Mouse (Mus musculus) monocyte, adult 2 months (primary cell): Measurements from ENCODE around the gene Ostc.

Source experiments
- DNase-seq, 2 experiments: peaks; one replicate each; pipeline ENCODE4 v3.0.0; 2022; ENCODE audit warnings: low spot score in 2 of 2, low read depth in 1 of 2

Ostc gene

DNA sequence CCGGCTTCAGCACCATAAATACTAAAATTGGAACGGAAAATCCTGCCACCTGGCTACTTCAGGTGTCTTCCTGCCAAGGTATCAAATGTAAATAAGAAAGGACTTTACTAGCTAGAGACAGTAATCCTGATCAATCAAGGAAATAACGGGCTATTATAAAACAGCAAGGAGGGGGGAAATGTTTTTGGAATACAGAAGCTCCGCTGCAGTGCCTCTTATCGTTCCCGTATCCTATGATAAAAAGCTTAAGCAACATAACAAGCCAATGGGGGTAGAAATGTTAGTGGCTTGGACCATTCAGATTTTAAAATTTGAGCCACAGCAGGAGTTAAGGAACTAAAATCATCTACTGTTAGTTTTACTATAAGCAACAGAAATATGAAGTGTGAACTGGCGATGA, 859 bp upstream of the Ostc start:
- no peak for DNase-seq

- no peak for DNase-seq
Observed at GRCm38 (mm10) chr3:130708529-130708928, 715 bp downstream of the Ostc start.

- DNase-seq = no peak
Observed at GRCm38 (mm10) chr3:130702289-130702688, 7.0 kb downstream of the Ostc start.

- no peak for DNase-seq
Observed at GRCm38 (mm10) chr3:130697622-130698021, 11.6 kb downstream of the Ostc start.

DNA sequence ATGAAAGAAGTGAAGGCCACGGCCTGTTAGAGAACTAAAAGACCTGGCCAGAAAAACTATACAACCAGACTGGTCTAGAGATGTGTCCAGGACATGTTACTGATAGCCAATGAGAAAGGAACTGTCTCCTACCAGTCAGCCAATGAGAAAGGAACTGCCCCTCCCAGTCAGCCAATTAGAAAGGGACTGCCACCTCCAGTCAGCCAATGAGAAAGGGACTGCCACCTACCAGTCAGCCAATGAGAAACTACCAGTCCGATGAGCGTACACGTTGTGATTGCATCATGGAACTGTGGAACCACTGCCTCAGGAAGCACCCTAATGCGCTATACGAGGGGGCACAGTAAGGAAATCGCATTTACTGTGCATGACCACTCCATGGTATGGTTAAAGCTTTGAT, 14.5 kb downstream of the Ostc start:
- DNase-seq = no peak

DNA sequence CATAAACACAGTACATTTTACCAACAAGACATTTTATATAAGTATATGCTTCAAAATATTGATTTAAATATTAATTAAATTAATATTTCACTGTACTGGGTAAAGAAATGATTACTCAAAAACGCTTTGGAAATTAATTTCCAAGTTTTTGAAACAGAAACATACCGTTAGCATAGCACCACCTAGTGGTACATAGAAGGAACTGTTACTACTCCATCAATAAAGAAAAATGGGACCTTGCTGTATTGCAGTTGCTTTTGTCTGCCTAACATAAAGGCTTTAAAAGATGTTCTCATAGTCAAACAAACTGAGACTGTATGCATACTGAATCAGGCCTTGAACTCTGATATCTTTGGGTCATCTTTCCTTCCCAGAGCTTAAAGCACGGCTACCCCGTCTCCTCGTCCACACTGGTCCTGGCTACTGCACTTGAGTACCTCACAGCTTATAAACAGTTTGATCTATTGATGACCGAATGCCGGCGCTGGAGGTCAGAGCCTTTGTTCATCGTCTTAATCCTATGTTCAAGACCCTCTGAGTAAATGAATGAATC, 15.1 kb downstream of the Ostc start:
- no peak for DNase-seq

DNA sequence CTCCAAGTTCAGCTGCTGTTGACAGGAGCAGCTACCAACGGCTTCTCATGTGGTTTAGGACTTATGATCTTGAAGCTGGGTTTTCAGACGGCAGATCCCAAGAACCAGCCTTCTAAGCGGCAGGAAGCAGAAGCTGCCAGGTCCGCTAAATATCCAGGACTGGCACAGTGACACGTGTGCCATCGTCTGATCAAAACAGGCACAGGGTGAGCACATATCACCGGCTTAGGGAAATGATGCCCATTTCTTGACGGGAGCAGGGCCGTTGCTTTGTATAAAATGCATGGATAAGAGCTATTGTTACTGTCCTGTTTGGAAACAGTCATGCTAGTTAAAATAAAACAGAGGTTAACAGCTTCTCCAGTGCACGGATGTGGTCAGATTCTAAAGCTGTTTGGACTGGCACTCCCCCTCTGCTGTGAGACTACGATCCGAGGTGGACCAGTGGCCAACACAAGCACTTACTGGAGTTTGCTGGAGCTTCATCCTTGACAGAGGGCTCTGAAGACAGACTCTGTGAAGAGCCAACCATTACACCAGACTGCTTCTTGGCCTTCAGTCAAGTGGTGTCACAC, 17.6 kb downstream of the Ostc start:
- DNase-seq = no peak

- no peak for DNase-seq
Observed at GRCm38 (mm10) chr3:130690834-130691595, 18.2 kb downstream of the Ostc start.

GRCm38 (mm10) chr3:130689630-130690029, 19.6 kb downstream of the Ostc start:
- DNase-seq = peak in 1 of 2 experiments; percentile 16

DNA sequence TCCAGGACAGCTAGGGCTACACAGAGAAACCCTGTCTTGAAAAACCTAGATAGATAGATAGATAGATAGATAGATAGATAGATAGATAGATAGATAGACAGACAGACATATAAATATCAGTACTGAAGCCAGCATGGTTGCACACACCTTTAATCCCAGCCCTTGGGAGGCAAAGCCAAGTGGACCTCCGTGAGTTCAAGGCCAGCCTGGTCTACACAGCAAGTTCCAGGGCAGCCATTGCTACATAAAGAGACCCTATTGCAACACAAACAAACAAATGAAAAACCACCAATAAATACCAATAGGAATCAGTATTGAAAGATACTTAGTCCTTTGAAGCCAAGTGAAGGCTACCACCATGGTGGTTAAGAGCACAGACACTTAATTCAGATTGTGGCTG, 22.2 kb downstream of the Ostc start:
- DNase-seq = no peak

GRCm38 (mm10) chr3:130685014-130685366, 24.3 kb downstream of the Ostc start:
- DNase-seq = no peak

DNA sequence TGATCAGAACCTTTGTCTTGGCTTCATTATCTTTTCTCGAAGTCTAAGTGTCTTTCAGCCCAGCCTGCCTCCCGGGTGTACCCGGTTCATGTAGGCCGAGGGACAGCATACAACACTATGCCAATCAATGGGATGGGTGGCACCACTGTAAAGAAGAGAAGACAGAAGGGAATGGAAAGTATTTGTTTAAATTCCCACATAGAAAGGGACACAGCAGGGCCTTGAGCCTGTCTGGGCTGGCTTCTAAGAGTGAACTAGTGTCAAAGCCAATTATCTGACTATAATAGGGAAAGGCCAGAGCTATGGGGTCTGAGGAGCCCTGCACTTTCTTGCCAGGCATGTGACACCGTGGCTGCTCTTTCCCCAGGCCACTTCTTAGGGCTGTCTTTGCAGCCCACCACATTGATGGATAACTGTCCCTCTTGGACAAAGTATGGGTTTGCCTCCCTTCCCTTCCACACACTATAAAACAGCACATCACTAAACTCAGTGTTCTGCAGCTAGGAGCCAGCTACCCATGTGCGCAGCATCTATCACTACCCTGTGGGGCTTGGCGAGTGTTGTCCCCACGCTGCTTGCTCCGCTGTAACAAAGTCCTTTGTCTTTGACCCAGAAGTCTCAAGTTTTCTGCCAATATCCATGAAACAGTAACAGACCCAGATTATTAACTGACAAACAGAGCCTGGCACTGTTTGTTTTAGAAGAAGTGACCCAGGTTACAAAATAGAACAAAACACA, 24.8 kb downstream of the Ostc start:
- no peak for DNase-seq

DNA sequence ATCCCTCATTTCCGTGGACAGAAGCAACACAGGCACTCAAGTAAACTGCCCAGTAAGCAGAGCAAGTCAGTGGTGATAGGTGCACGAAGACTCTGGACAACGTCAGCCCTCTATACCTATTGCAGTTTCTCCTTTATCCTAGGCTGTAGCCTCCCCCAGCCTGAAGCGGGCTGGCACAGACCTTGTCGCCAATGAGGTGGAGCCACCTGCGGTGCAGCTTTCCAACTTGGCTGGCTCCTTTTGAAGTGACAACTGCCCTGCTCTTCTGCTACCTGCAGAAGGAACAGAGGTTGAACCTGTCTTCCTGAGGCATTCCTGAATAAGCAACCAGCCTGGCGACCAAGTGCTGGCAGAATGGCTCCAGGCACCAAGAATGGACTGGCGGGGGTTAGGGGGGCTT, 25.4 kb downstream of the Ostc start:
- no peak for DNase-seq

DNA sequence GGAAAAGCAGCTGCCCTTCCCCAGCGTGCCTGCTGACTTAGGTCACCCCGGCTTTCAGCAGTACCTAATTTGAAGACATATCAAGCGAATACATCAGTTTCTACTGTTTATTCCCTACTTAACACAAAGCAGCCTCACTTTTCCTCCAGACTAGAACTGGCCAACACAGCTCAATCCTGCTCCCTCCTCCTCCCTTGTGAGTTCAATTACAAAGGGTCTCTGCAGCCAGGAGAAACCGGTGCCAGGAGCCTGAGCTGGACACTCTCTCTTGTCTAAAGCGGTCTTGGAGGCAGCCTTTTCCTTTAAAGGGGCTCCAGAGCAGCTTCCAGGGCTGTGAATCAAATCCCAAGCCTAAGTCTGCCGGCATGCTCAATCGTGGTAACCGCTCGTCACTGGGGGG, 27.1 kb downstream of the Ostc start:
- no peak for DNase-seq

DNA sequence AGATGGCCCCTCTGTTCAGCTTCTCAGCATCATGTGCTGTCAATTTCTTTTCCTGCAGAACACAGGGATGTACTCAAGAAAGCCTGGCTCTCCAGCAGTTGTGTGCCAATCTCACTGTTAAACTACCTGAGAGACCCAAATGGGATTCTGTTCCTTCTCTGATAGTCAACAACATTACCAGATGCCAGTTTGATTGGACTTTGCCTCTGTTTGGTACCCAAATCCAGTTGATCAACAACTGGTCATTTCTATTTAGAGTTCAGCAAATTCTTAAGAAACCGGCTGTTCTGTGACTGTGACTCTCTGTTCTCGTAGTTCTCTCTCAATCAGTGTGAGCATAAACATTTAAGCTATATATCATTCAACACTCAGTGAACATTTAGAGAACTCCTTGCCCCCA, 28.0 kb downstream of the Ostc start:
- DNase-seq = no peak

DNA sequence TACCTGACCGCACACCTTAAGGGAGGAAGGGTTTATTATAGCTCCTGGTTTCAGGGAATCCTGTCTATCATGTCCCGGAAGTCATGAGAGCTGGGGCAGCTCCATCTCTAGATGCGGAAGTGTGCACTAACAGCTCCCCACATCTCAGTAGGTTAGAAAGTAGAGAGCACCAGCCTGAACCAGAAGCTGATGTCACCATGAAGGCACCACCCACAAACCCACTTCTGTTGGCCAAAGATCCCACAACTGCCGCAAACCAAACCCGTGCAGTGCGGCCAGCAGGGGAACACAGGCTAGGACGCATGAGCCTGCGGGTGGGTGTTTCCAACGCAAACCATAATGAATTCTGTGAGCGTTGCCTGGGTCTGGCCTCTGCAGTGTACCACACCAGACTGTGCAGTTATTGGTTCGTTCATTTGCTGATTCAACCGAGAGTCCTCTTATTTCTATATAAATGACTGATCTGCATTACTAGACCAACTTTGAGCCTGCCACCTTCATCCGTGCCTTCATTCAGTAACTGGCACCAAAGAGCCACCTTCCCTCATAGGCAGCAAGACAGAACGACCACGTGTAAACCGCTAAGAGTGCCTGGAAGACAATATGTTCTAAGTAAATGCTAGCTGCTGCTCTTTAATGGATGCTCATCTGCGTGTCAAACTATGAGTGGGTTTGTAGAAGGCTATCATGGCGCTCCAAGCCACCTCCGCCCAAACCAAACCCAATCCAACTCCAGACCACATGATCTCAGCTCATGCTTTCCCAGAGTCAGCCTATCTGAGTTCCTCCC, 31.4 kb downstream of the Ostc start:
- DNase-seq = no peak

DNA sequence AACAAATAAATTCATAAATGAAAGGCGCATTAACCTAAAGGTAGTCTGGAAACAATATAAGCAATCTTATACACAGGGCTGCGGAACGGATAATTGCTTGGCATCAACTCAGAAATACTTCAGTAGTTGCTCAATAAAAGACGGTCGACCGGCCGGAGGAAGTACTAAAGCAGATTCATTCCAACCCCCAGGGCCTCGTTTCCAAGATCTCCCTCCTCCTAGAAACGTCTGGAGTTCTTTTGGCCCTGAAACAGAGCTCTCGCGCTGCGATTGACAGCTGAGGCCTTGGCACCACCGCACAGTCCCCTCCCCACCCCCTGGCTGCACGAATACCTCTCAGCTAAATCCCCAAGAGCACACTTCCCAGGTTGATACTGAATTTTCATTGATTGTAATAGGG, 38.0 kb downstream of the Ostc start:
- DNase-seq = no peak

DNA sequence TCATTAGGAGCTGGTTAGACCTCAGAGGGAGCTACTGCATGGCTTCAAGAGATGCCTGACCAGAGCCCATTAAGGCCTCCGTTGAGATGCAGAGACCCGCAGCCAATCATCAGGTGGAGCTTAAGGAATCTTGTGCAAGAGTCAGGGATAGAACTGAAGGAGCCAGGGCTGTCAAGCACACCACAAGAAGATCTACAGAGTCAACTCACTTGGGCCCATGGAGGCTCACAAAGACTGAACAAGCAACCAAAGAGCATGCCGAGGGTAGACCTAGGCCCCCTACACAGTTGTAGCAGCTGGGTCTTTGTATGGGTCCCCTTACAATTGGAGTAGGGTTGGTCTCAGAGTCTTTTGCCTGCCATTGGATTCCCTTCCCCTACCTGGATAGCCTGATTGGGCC, 46.7 kb downstream of the Ostc start:
- DNase-seq = no peak

GRCm38 (mm10) chr3:130660619-130661018, 48.6 kb downstream of the Ostc start:
- DNase-seq = no peak

DNA sequence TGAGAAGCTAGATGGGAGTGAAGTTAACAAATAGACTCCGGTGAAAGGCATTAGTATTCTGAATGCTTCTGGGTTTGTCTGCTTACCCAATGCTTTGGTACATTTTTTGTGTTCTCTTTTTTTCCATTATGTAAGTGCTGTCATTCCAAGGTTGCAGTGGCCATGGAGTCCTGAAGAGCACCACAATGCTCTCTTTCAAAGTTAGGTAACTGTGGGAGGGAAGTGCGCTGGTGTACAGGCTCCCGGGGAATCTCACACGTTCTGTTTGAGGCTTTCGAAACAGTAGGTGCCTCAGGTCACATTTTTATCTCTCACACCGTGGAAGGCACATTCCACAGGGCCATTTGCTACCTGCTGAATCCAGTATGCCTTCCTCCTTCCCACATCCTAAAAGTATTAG, 59.7 kb downstream of the Ostc start:
- DNase-seq = no peak

DNA sequence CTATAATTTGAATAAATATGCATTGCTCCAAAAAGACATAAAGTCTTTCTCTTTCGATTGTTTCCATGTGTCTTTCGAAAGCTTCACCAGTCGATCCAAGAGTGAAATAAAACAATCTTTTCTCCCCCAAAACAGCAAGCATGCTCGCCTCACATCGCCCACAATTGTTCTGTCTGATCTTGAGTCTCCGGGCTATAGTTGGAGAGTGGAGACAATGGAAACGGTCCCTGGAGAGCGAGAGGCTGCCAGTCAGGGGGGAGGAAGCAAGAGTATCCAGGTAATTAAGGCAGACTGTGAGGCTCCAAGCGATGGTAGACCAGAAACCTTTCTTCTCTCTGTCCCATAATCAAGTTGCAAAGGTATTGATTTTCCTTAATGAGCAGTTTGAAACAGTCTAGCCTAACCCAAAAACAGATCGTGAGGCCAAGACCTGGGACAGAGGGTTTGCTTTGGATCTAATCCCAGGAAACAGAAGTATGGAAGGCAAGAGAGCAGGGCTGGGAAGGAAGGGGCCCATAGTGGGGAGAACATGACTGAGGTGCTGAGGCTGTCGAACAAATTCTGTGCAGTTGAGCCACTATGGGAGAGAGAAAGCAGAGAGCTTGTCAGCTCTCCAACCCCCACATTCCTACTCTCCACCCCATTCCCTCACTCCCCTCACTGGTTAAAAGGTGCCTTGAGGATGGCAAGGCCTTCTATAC, 63.0 kb downstream of the Ostc start:
- DNase-seq = no peak
